Mouse (Mus musculus): ENCODE measurements around the gene Arhgap22. TPM values are rescaled to one million over a fixed set of nuclear protein-coding genes. Genes with fewer than 3 reads are reported as not detected.

Gene Arhgap22
- polyA plus RNA-seq (2014; fragmentation: Illumina TruSeq; extraction: RNeasy Lipid Tissue Mini Kit (QIAGEN cat#74804); ENCODE audit: low read depth, low replicate concordance), result 0.11 TPM

GRCm38 (mm10) chr14:33213823-33214766 is at the start of gene Arhgap22:
Gene Arhgap22, plus strand, starts transcription at chr14:33214026.

GRCm38 (mm10) chr14:33185068-33185800 is 28.6 kb upstream of the Arhgap22 start, which contains the start of gene Wdfy4:
Gene Wdfy4, minus strand, starts transcription at chr14:33185508.

Other genes starting within 250 kb of the Arhgap22 start
- gene Lrrc18, start 222.6 kb upstream of the Arhgap22 start, polyA plus RNA-seq (2014; fragmentation: Illumina TruSeq; extraction: RNeasy Lipid Tissue Mini Kit (QIAGEN cat#74804); ENCODE audit: low read depth, low replicate concordance), result 887 TPM
- 1.2 TPM for gene Wdfy4, start 28.5 kb upstream of the Arhgap22 start, polyA plus RNA-seq (2014; fragmentation: Illumina TruSeq; extraction: RNeasy Lipid Tissue Mini Kit (QIAGEN cat#74804); ENCODE audit: low read depth, low replicate concordance)
- 118 TPM for gene Mapk8, start 233.1 kb downstream of the Arhgap22 start, polyA plus RNA-seq (2014; fragmentation: Illumina TruSeq; extraction: RNeasy Lipid Tissue Mini Kit (QIAGEN cat#74804); ENCODE audit: low read depth, low replicate concordance)